8 mouse cellular contexts compared by ENCODE assay signal in genomic region chr16:10974037-10974446, GRCm38 (mm10).
A peak's percentile ranks its signal among the peaks of the same experiment; 100 is the strongest.
DNase-seq lines count a peak whose midpoint lies in the region; ATAC-seq and TF ChIP-seq lines count a peak whose summit lies in the region.
"Had no signal": no experiment of that assay in that cellular context is flagged by ENCODE, and none has a peak within 500 bp of the region (broad histone marks: within the 10 kb centered on the region; RNA-seq: fewer than 3 reads in every experiment).

No protein-coding gene starts in this region.

- no peak for ATAC-seq in lung, postnatal 0 days
- no peak for ATAC-seq in embryonic facial prominence, embryonic 15.5 days (ENCODE audit: insufficient number of reproducible peaks, low FRiP score, low TSS enrichment, low read depth)
- peak; percentile 82 for ATAC-seq in hindbrain, postnatal 0 days

- H3K4me2 ChIP-seq in lung, postnatal 0 days (replicated peaks; ENCODE audit: low read depth, low read length): no peak overlapping the region
- no peak overlapping the region for H3K4me2 ChIP-seq in embryonic facial prominence, embryonic 15.5 days (replicated peaks)
- no peak overlapping the region for H3K4me2 ChIP-seq in hindbrain, postnatal 0 days (ENCODE audit: low read depth, low read length)

- no peak for TF ChIP-seq CTCF in lung, postnatal 0 days (IDR thresholded peaks at IDR 0.05)
- no peak for TF ChIP-seq CTCF in hindbrain, postnatal 0 days (IDR thresholded peaks at IDR 0.05; ENCODE audit: low read depth)

- H3K27ac ChIP-seq in lung, postnatal 0 days (ENCODE audit: low read length): no peak overlapping the region
- peak overlapping the region; percentile 6; the same call in 1 of the 2 replicates for H3K27ac ChIP-seq in embryonic facial prominence, embryonic 15.5 days (replicated peaks)
- H3K27ac ChIP-seq in hindbrain, postnatal 0 days: no peak overlapping the region

- H3K9ac ChIP-seq in lung, postnatal 0 days (replicated peaks; ENCODE audit: low read depth): no peak overlapping the region
- no peak overlapping the region for H3K9ac ChIP-seq in embryonic facial prominence, embryonic 15.5 days
- no peak overlapping the region for H3K9ac ChIP-seq in hindbrain, postnatal 0 days (replicated peaks; ENCODE audit: low read length)

- peaks cover 10% of the 10 kb centered on the region; the same call in 1 of the 2 replicates for H3K36me3 ChIP-seq in lung, postnatal 0 days (ENCODE audit: insufficient read depth, low read length)
- H3K36me3 ChIP-seq in embryonic facial prominence, embryonic 15.5 days: peaks cover 3% of the 10 kb centered on the region; the same call in 1 of the 2 replicates
- H3K36me3 ChIP-seq in hindbrain, postnatal 0 days (ENCODE audit: insufficient read depth, low read length): no peaks in the 10 kb centered on the region

- no peaks in the 10 kb centered on the region for H3K9me3 ChIP-seq in lung, postnatal 0 days (ENCODE audit: low read length)
- H3K9me3 ChIP-seq in embryonic facial prominence, embryonic 15.5 days (replicated peaks): no peaks in the 10 kb centered on the region
- no peaks in the 10 kb centered on the region for H3K9me3 ChIP-seq in hindbrain, postnatal 0 days (ENCODE audit: low read length)

- 45% methylated on average over 3 of the region's 3 CpGs for WGBS in lung, postnatal 0 days
- 32% methylated on average over 3 of the region's 3 CpGs for WGBS in embryonic facial prominence, embryonic 15.5 days
- WGBS in hindbrain, postnatal 0 days: 22% methylated on average over 3 of the region's 3 CpGs

- H3K4me3 ChIP-seq in lung, postnatal 0 days (ENCODE audit: low read depth, low read length): no peak overlapping the region
- H3K4me3 ChIP-seq in embryonic facial prominence, embryonic 15.5 days (replicated peaks): no peak overlapping the region
- no peak overlapping the region for H3K4me3 ChIP-seq in hindbrain, postnatal 0 days (ENCODE audit: low read length)
- H3K4me3 ChIP-seq: erythroblast, embryonic 14.5 days had no signal

- H3K4me1 ChIP-seq in lung, postnatal 0 days (ENCODE audit: insufficient read depth, low read depth, low read length): peaks cover 19% of the 10 kb centered on the region
- peaks cover 34% of the 10 kb centered on the region for H3K4me1 ChIP-seq in embryonic facial prominence, embryonic 15.5 days
- H3K4me1 ChIP-seq in hindbrain, postnatal 0 days (ENCODE audit: insufficient read depth, low read length): peaks cover 4% of the 10 kb centered on the region; the same call in 1 of the 2 replicates

- DNase-seq in lung, adult 18-20 months: peak; percentile 43 to 47
- no peak for DNase-seq in lung, postnatal 0 days (ENCODE audit: low spot score)
- peak; percentile 50 for DNase-seq in hindbrain, postnatal 0 days (ENCODE audit: low spot score)
- DNase-seq in lung, postnatal 14 days: peak; percentile 54
- DNase-seq in spleen, adult 18-20 months: no peak
- no peak for DNase-seq in cerebellum, adult 11 months

- no peaks in the 10 kb centered on the region for H3K27me3 ChIP-seq in lung, postnatal 0 days (replicated peaks; ENCODE audit: insufficient read depth, low read length)
- no peaks in the 10 kb centered on the region for H3K27me3 ChIP-seq in embryonic facial prominence, embryonic 15.5 days
- H3K27me3 ChIP-seq in hindbrain, postnatal 0 days (ENCODE audit: insufficient read depth, low read length): no peaks in the 10 kb centered on the region

- no peak for TF ChIP-seq EP300 in lung, postnatal 0 days (IDR thresholded peaks at IDR 0.05)

Comparison
In these comparisons a context has a peak if more than half of its experiments do, and no peak if none do; other contexts are left out.
1. DNase-seq: peak in lung, adult 18-20 months (2 of 2), hindbrain, postnatal 0 days (single experiment) and lung, postnatal 14 days (single experiment); none in lung, postnatal 0 days (single experiment), spleen, adult 18-20 months (0 of 2) and cerebellum, adult 11 months (single experiment).